Mouse (Mus musculus) regulatory T cell (primary cell): ENCODE data around the gene Gm5930.
"Not testable (repeated sequence)": the region's sequence is repeated elsewhere in the genome, so short reads cannot be mapped to it uniquely, and the experiment has no call there.

ENCODE experiments used
- in situ Hi-C: fragments of 300-600 bp; cut with MboI, MseI; formaldehyde crosslinking; loops from one replicate; pipeline ENCODE4 v1.15.1; 2025; ENCODE audit warnings: high pct_unique_total_duplicates

The Gm5930 gene

GRCm38 (mm10) chr14:44338484-44338883, at the start of gene Gm5930:
Gene Gm5930 (minus strand): TSS chr14:44338584.
- in situ Hi-C loops = not testable (repeated sequence)

DNA sequence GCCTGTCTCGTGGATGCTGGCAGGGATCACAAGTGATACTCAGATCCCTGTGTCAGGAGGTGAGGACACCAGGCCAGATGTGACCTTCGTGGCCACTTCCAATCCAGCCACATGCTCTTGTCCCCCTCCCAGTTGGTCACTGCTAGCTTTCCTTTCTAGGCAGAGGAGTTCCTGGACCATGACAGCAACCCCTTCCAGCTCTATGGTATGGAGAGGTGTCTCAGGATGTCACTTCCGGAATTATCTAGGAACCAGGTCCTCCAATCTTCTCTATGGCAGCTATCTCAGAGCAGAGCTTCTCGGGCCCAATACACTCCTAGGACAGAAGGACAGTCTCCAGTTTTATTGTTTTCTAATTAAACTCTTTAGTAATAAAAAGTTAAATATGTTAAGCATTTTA, 45.8 kb upstream of the Gm5930 start:
- in situ Hi-C loops = loop anchor here (5.0 kb wide), 1 partner anchor 72 kb away; no protein-coding TSS in a partner anchor

DNA sequence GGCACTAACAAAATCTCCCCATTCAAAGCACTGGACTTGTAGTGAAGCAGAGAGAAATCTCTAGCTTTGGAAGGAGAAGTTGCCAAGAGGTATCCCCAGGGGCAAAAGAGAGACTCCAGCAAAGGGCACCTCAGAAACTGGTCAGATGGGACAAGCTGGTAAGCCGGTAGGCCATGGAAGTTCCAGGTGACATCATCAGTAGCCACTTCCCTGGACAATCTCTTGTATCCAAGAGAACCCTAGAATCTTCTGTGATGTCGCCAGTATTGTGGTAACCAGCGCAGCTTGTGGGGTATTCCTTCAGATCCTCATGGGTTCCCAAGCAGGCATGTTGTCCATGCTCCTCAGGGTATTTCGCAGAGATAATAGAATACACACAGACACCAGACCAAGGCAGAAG, 26.7 kb upstream of the Gm5930 start, which contains the start of gene Gm8229:
Gm8229 (plus strand) TSS at position 301 of the 400 bp plus-strand sequence.
- in situ Hi-C loops = not testable (repeated sequence)

DNA sequence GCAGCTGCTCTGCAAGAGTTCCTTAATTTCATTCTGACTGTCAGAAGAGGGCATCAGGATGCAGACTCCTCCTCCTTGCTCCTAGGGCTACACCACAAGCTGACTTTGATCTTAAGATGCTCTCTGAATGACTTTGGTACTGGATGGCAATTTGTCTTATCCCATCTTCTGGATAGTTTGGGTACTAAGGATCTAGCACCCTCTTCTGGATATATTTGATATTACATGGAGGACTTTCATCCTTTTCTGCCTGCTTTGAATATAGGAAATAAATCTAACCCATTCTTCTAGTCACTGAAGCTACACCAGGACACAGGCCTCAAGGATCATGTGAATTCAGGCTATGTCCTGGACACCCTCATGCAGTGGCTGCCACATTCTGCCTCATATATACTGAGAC, 23.9 kb upstream of the Gm5930 start:
- in situ Hi-C loops = loop anchor here (5.0 kb wide), 1 partner anchor 220 kb away; the partner anchor contains the start of gene Gm8247

- in situ Hi-C loops = loop anchor here (5.0 kb wide), 1 partner anchor 221 kb away; the partner anchor contains the start of gene Gm8247
Measured at GRCm38 (mm10) chr14:44361416-44361815, 23.0 kb upstream of the Gm5930 start.

GRCm38 (mm10) chr14:44312049-44312448, 26.3 kb downstream of the Gm5930 start:
- in situ Hi-C loops = loop anchor here (5.0 kb wide), 1 partner anchor 70 kb away; no protein-coding TSS in a partner anchor

DNA sequence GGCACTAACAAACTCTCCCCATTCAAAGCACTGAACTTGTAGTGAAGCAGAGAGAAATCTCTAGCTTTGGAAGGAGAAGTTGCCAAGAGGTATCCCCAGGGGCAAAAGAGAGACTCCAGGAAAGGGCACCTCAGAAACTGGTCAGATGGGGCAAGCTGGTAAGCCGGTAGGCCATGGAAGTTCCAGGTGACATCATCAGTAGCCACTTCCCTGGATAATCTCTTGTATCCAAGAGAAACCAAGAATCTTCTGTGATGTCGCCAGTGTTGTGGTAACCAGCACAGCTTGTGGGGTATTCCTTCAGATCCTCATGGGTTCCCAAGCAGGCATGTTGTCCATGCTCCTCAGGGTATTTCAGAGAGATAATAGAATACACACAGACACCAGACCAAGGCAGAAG, 53.1 kb downstream of the Gm5930 start, which contains the start of gene Gm8220:
Gm8220 (plus strand) TSS at position 301 of the 400 bp plus-strand sequence.
- in situ Hi-C loops = not testable (repeated sequence)
